Mouse (Mus musculus): ENCODE data around the gene Cabcoco1.

The Cabcoco1 gene

GRCm38 (mm10) chr10:68541139-68541942 is at the start of gene Cabcoco1:
TSS of gene Cabcoco1 (minus strand) at chr10:68541896.
- CTCF ChIA-PET, result interaction anchor here (1.5 kb wide), 1 partner anchor 15 kb away, joined by 4 read pairs; no protein-coding TSS in a partner anchor

- CTCF ChIA-PET, result no interaction called here
Measured at GRCm38 (mm10) chr10:68589530-68590252, 48.0 kb upstream of the Cabcoco1 start.

- CTCF ChIA-PET, result no interaction called here
Measured at GRCm38 (mm10) chr10:68587416-68588040, 45.8 kb upstream of the Cabcoco1 start.

GRCm38 (mm10) chr10:68577321-68577720 is 35.6 kb upstream of the Cabcoco1 start:
- CTCF ChIA-PET, result interaction anchor here (0.6 kb wide), 1 partner anchor 608 kb away, joined by 4 read pairs; no protein-coding TSS in a partner anchor

- CTCF ChIA-PET, result no interaction called here
Measured at GRCm38 (mm10) chr10:68568172-68568571, 26.5 kb upstream of the Cabcoco1 start.

- CTCF ChIA-PET, result no interaction called here
Measured at GRCm38 (mm10) chr10:68562344-68562743, 20.6 kb upstream of the Cabcoco1 start.

GRCm38 (mm10) chr10:68558828-68559219 is 17.1 kb upstream of the Cabcoco1 start:
- CTCF ChIA-PET, result no interaction called here

- CTCF ChIA-PET, result no interaction called here
Measured at GRCm38 (mm10) chr10:68558105-68558827, 16.6 kb upstream of the Cabcoco1 start.

- CTCF ChIA-PET, result no interaction called here
Measured at GRCm38 (mm10) chr10:68553677-68554076, 12.0 kb upstream of the Cabcoco1 start.

- CTCF ChIA-PET, result no interaction called here
Measured at GRCm38 (mm10) chr10:68552556-68552955, 10.9 kb upstream of the Cabcoco1 start.

GRCm38 (mm10) chr10:68551316-68551715 is 9.6 kb upstream of the Cabcoco1 start:
- CTCF ChIA-PET, result no interaction called here

GRCm38 (mm10) chr10:68550668-68551267 is 9.1 kb upstream of the Cabcoco1 start:
- CTCF ChIA-PET, result no interaction called here

- CTCF ChIA-PET, result interaction anchor here (0.7 kb wide), 1 partner anchor 1271 kb away, joined by 4 read pairs; no protein-coding TSS in a partner anchor
Measured at GRCm38 (mm10) chr10:68543107-68543506, 1.4 kb upstream of the Cabcoco1 start.

- CTCF ChIA-PET, result no interaction called here
Measured at GRCm38 (mm10) chr10:68541943-68542420, 286 bp upstream of the Cabcoco1 start.

- CTCF ChIA-PET, result interaction anchor here (1.5 kb wide), 1 partner anchor 14 kb away, joined by 4 read pairs; no protein-coding TSS in a partner anchor
Measured at GRCm38 (mm10) chr10:68540612-68541011, 1.1 kb downstream of the Cabcoco1 start.

- CTCF ChIA-PET, result no interaction called here
Measured at GRCm38 (mm10) chr10:68537261-68537950, 4.3 kb downstream of the Cabcoco1 start.

GRCm38 (mm10) chr10:68529364-68530049 is 12.2 kb downstream of the Cabcoco1 start:
- CTCF ChIA-PET, result no interaction called here

- CTCF ChIA-PET, result no interaction called here
Measured at GRCm38 (mm10) chr10:68528958-68529357, 12.7 kb downstream of the Cabcoco1 start.

GRCm38 (mm10) chr10:68522106-68522505 is 19.6 kb downstream of the Cabcoco1 start:
- CTCF ChIA-PET, result no interaction called here

GRCm38 (mm10) chr10:68512433-68513019 is 29.2 kb downstream of the Cabcoco1 start:
- CTCF ChIA-PET, result no interaction called here
